Mouse (Mus musculus): ENCODE data around the gene Tpsab1.

DNA sequence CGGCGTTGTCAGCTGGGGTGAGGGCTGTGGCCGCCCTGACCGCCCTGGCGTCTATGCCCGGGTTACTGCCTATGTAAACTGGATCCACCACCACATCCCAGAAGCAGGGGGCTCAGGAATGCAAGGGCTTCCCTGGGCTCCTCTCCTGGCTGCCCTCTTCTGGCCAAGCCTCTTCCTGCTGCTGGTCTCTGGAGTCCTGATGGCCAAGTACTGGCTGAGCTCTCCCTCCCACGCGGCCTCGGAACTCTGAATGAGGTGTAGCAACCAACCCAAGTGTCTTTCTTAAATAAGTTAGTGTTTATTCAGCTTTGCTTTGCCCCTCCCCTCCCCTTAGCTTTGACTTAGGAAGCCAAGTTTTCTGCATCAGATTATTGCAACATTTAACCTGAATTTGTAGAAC, 28.6 kb upstream of the Tpsab1 start:
- TF ChIP-seq GATA1 (IDR thresholded peaks at IDR 0.05; ENCODE audit: low read length) (no peak), TAL1 (IDR thresholded peaks at IDR 0.05; ENCODE audit: low read length) (no peak)
